Mouse (Mus musculus) kidney, postnatal 0 days (tissue): ENCODE data around the gene Erg. TPM values are rescaled to one million over a fixed set of nuclear protein-coding genes. Genes with fewer than 3 reads are reported as not detected.
A peak's percentile ranks its signal among the peaks of the same experiment; 100 is the strongest.

Experiments
- ATAC-seq: fragments of 200-750 bp; cut with Nextera tagmentation; replicated peaks from 2 replicates; pipeline ENCODE4 v1.8.0; 2017; ENCODE audit warnings: low read depth, moderate number of reproducible peaks, moderate TSS enrichment, moderate library complexity; ENCODE audit not compliant: low FRiP score
- DNase-seq: peaks from one replicate; pipeline ENCODE4 v3.0.0-alpha.2; 2016; ENCODE audit warnings: low spot score
- H3K27ac ChIP-seq: fragments of 300-500 bp; sonication (generic); 2 replicates; pipeline ENCODE4 v1.5.1; 2014; ENCODE audit warnings: mild to moderate bottlenecking
- H3K27me3 ChIP-seq: fragments of 300-500 bp; sonication (generic); 2 replicates; pipeline ENCODE4 v1.6.1; 2014; ENCODE audit warnings: low read length, mixed read lengths; ENCODE audit not compliant: insufficient read depth
- H3K36me3 ChIP-seq: fragments of 300-500 bp; sonication (generic); 2 replicates; pipeline ENCODE4 v1.6.1; 2014; ENCODE audit warnings: low read length, mixed read lengths; ENCODE audit not compliant: insufficient read depth
- H3K4me1 ChIP-seq: fragments of 300-500 bp; sonication (generic); replicated peaks from 2 replicates; pipeline ENCODE4 v1.6.1; 2014; ENCODE audit warnings: antibody characterized with exemption, low read length, mixed read lengths; ENCODE audit not compliant: insufficient read depth
- H3K4me2 ChIP-seq: fragments of 300-500 bp; sonication (generic); 2 replicates; pipeline ENCODE4 v1.6.1; 2014; ENCODE audit warnings: mild to moderate bottlenecking, low read length, moderate library complexity, mixed read lengths
- H3K4me3 ChIP-seq: fragments of 300-500 bp; sonication (generic); replicated peaks from 2 replicates; pipeline ENCODE4 v1.5.1; 2014; ENCODE audit warnings: low read depth, low read length
- H3K9ac ChIP-seq: fragments of 300-500 bp; sonication (generic); 2 replicates; pipeline ENCODE4 v1.6.1; 2014; ENCODE audit warnings: low read depth, low read length
- H3K9me3 ChIP-seq: fragments of 300-500 bp; sonication (generic); replicated peaks from 2 replicates; pipeline ENCODE4 v1.6.1; 2016; ENCODE audit warnings: low read length, inconsistent platforms, mixed read lengths
- CTCF ChIP-seq: IDR thresholded peaks from 2 replicates; pipeline ENCODE4 v1.5.1; 2016; ENCODE audit warnings: antibody characterized with exemption, low read depth, mild to moderate bottlenecking, moderate library complexity
- WGBS: fragments of 180-500 bp; shearing (Covaris S2); extraction: QIAGEN DNeasy Blood & Tissue Kit; methylation state at CpG from one replicate; pipeline ENCODE4 v1.1.7; 2014; 5-methylcytosine and 5-hydroxymethylcytosine counted together
- polyA plus RNA-seq: library from polyadenylated mRNA; unstranded; fragments of >200 nt; fragmentation: Nextera tagmentation; extraction: Ambion mirVana; gene quantifications from 2 replicates; pipeline ENCODE4 v1.2.1, GENCODE M21; 2015

Gene Erg
- polyA plus RNA-seq, 1 experiment from 2014 or later: 6.4 TPM

DNA sequence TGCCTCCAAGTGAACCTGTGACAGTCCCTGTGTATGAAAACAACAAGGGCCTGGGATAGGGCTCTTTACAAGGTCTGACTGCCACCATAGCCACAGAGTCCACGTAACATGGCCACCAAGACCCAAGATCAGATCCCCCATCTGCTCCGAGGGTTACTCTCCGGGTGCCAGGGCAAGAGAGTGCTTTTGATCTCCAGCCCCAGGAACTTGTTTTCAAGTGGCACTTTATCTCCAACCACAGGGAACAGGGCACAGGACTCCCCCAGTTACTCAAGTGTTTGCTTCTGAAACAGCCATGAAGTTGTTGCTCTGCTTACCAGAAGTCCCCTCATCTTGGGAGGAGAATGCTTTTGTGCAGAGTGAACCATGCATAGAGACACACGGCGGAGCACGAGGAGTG lies 237.0 kb downstream of the Erg start:
- no peaks in the 10 kb centered on the region for H3K36me3 ChIP-seq

DNA sequence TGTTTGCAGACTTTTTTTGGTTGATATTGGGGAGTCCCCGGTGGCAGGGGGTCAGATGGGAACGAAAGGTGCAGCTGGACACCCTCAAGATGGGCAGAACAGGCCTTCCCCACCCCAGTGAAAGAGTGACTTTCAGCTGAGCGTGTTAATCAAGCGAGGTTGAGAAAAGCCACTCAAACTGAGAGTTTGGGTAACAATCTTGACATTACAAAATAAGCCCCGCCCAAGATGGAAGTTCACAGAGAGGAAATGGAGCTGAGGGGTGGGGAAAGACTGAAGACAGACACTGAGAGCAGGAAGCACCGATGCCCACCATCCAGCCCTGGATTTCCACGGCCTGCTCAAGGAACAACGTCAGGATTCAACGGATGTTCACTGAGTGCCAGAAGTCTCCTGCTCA lies 237.8 kb downstream of the Erg start:
- Histone ChIP-seq H3K36me3 (no peaks in the 10 kb centered on the region), H3K27ac (no peak overlapping the region), H3K27me3 (no peaks in the 10 kb centered on the region), H3K9ac (no peak overlapping the region), H3K4me2 (no peak overlapping the region), H3K4me3 (no peak overlapping the region), H3K9me3 (no peaks in the 10 kb centered on the region), H3K4me1 (no peaks in the 10 kb centered on the region)
- no peak for TF ChIP-seq CTCF
- no peak for DNase-seq
- ATAC-seq: no peak
- 71% methylated on average over 9 of the region's 9 CpGs for WGBS

More for the DNA sequence above, 237.0 kb downstream of the Erg start:
- H3K4me1 ChIP-seq: no peaks in the 10 kb centered on the region
- no peak overlapping the region for H3K4me3 ChIP-seq
- DNase-seq (no peak), ATAC-seq (no peak)
- WGBS: 86% methylated on average over 6 of the region's 6 CpGs
- TF ChIP-seq CTCF: no peak
- H3K27ac ChIP-seq: no peak overlapping the region
- no peak overlapping the region for H3K9ac ChIP-seq
- H3K27me3 ChIP-seq: no peaks in the 10 kb centered on the region
- no peak overlapping the region for H3K4me2 ChIP-seq
- H3K9me3 ChIP-seq: no peaks in the 10 kb centered on the region

DNA sequence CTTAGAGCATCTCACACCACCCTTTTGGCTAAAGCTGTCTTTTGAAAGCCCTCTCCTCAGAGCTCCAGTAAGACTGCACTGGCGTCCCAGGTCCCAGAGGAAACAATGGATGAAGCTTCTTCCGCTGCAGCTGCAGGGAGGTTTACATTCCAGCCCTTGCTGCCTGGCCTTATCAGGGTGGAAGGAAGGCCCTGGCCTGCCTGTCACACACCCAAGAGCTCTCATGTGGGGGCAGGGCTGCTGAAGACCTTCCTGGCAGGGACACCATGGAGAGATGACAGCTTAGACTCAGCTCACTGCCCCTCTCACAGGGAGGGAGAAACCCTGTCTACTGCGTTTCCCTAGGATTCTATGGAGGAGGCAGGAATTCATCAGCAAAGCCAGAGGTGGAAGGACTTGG lies 239.2 kb downstream of the Erg start:
- ATAC-seq (no peak), DNase-seq (peak; percentile 63)
- Histone ChIP-seq H3K4me1 (no peaks in the 10 kb centered on the region), H3K27me3 (no peaks in the 10 kb centered on the region), H3K9ac (no peak overlapping the region), H3K36me3 (no peaks in the 10 kb centered on the region), H3K27ac (no peak overlapping the region), H3K4me3 (no peak overlapping the region), H3K4me2 (no peak overlapping the region), H3K9me3 (no peaks in the 10 kb centered on the region)
- no peak for TF ChIP-seq CTCF
- WGBS: 23% methylated on average over 3 of the region's 3 CpGs

DNA sequence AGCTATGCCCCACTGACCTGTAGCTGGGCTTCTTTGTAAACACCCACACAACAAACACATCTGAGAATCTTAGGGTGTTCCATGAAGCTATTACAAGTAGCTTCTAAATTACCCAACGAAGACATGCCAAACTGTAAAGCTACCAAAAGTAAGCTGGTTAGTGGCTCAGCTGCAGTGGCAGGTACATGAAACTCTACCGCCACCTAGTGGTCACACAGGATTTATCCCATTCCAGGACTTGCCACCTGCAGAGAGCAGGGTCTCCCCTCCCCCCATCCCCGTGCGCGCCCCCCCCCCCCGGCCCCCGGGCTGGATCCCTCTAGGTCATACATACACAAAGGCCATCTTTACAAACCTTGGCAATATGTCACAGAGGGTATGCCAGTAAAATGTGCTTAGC lies 240.5 kb downstream of the Erg start:
- ATAC-seq (no peak), DNase-seq (peak; percentile 88)
- Histone ChIP-seq H3K4me2 (no peak overlapping the region), H3K27ac (no peak overlapping the region), H3K9ac (no peak overlapping the region), H3K36me3 (no peaks in the 10 kb centered on the region), H3K27me3 (no peaks in the 10 kb centered on the region), H3K4me3 (no peak overlapping the region), H3K4me1 (no peaks in the 10 kb centered on the region), H3K9me3 (no peaks in the 10 kb centered on the region)
- 0% methylated on average over 5 of the region's 7 CpGs for WGBS
- peak; percentile 78 for TF ChIP-seq CTCF

DNA sequence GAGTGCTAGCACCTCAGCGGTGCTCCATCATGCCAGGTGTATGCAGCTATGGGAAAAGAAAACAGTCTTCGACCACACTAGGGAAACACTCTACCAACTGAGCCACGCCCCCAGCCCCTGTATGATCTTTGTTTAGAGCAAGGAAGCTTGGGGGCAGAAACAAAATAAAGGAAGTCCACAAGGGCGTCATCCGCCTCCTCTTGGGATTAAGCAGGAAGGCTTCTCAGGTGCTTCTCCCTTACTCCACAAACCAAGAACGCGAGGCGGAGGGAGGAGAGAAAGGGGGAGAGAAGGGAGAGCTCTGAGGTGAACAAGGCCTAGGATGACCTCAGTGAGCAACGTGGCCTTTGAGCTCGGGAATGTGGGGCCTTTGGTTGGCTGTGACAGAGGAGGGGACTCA lies 241.4 kb downstream of the Erg start:
- H3K4me3 ChIP-seq: no peak overlapping the region
- H3K36me3 ChIP-seq: no peaks in the 10 kb centered on the region
- no peak overlapping the region for H3K4me2 ChIP-seq
- TF ChIP-seq CTCF: no peak
- no peak for ATAC-seq
- 62% methylated on average over 10 of the region's 10 CpGs for WGBS
- DNase-seq: no peak
- H3K9me3 ChIP-seq: no peaks in the 10 kb centered on the region
- no peak overlapping the region for H3K27ac ChIP-seq
- H3K27me3 ChIP-seq: no peaks in the 10 kb centered on the region
- H3K4me1 ChIP-seq: no peaks in the 10 kb centered on the region
- H3K9ac ChIP-seq: no peak overlapping the region

DNA sequence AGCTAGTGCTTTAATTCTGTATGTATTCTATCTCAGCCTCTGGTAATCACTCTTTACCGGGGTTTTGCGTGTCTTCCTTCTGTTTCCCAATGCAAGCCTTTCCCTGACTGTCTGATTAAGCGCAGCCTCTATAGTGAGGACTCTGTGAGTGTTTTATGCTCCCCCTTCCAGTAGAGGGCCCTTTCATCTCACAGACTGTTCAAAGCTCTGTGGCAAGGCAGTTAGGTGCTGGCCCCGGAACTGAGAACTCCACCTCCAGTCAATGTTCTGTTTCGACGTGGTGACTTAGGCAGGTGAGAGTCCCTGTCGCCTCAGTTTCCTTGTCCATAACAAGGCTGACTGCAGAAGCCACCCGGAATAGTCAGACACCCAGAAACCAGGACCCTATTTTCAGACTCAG lies 244.4 kb downstream of the Erg start:
- ATAC-seq (no peak), DNase-seq (no peak)
- TF ChIP-seq CTCF: no peak
- Histone ChIP-seq H3K27ac (no peak overlapping the region), H3K36me3 (no peaks in the 10 kb centered on the region), H3K4me1 (no peaks in the 10 kb centered on the region), H3K27me3 (no peaks in the 10 kb centered on the region), H3K4me3 (no peak overlapping the region), H3K4me2 (no peak overlapping the region), H3K9ac (no peak overlapping the region), H3K9me3 (no peaks in the 10 kb centered on the region)
- 73% methylated on average over 8 of the region's 8 CpGs for WGBS
